Mouse (Mus musculus): ENCODE measurements around the gene Ak5.

- TF ChIP-seq CTCF (conservative IDR thresholded peaks at IDR 0.05; ENCODE audit: low read length), result no peak
- no peak for TF ChIP-seq NANOG (IDR thresholded peaks at IDR 0.05; ENCODE audit: borderline replicate concordance, low read length)
- no peak for TF ChIP-seq POU5F1 (IDR thresholded peaks at IDR 0.05; ENCODE audit: borderline replicate concordance, low read length)
Observed at GRCm38 (mm10) chr3:152542298-152542697, 125.9 kb downstream of the Ak5 start.
